Mouse (Mus musculus) embryonic fibroblast, embryonic 13.5 days (primary cell): ENCODE results near the gene Ddias. TPM values are rescaled to one million over a fixed set of nuclear protein-coding genes. Genes with fewer than 3 reads are reported as not detected.

Source experiments
- H3K27ac ChIP-seq: 2 replicates; pipeline ENCODE4 v1.5.1; 2012; ENCODE audit warnings: low read length, control low read depth, inconsistent platforms; ENCODE audit not compliant: insufficient read depth
- H3K4me1 ChIP-seq: 2 replicates; pipeline ENCODE4 v1.6.1; 2011; ENCODE audit warnings: low read length; ENCODE audit not compliant: control insufficient read depth, insufficient read depth
- H3K4me3 ChIP-seq: 2 replicates; pipeline ENCODE4 v1.5.1; 2011; ENCODE audit warnings: mild to moderate bottlenecking, control low read depth, low read length; ENCODE audit not compliant: insufficient read depth
- CTCF ChIP-seq: IDR thresholded peaks from 2 replicates; pipeline ENCODE4 v1.5.1; 2011; ENCODE audit warnings: mild to moderate bottlenecking, control low read depth, low read length, moderate library complexity, borderline replicate concordance; ENCODE audit not compliant: insufficient read depth
- POLR2A ChIP-seq: IDR thresholded peaks from 2 replicates; pipeline ENCODE4 v1.6.1; 2011; ENCODE audit warnings: low read depth, mild to moderate bottlenecking, control low read depth, low read length, moderate library complexity
- polyA plus RNA-seq: library from polyadenylated mRNA; stranded (reverse); fragments of >200 nt; gene quantifications from 2 replicates; pipeline ENCODE4 v1.2.4, GENCODE M21; 2011; ENCODE audit warnings: low read depth; ENCODE audit not compliant: missing spikeins, insufficient read length

The Ddias gene
- polyA plus RNA-seq, 1 experiment: 26.8 TPM

- TF ChIP-seq CTCF (no peak), POLR2A (no peak)
- H3K27ac ChIP-seq: no peak overlapping the region
- no peak overlapping the region for H3K4me3 ChIP-seq
- no peaks in the 10 kb centered on the region for H3K4me1 ChIP-seq
Measured at GRCm38 (mm10) chr7:92870161-92870560, 3.9 kb downstream of the Ddias start.

- no peak for TF ChIP-seq CTCF
- no peak for TF ChIP-seq POLR2A
- no peak overlapping the region for H3K4me3 ChIP-seq
- H3K4me1 ChIP-seq: no peaks in the 10 kb centered on the region
- H3K27ac ChIP-seq: no peak overlapping the region
Measured at GRCm38 (mm10) chr7:92866526-92866925, 7.5 kb downstream of the Ddias start.

GRCm38 (mm10) chr7:92848246-92848645 lies 25.8 kb downstream of the Ddias start:
- H3K4me3 ChIP-seq: no peak overlapping the region
- TF ChIP-seq CTCF (no peak), POLR2A (no peak)
- no peak overlapping the region for H3K27ac ChIP-seq
- no peaks in the 10 kb centered on the region for H3K4me1 ChIP-seq

- no peak overlapping the region for H3K27ac ChIP-seq
- TF ChIP-seq POLR2A (no peak), CTCF (no peak)
- peaks cover 3% of the 10 kb centered on the region; the same call in 1 of the 2 replicates for H3K4me1 ChIP-seq
- H3K4me3 ChIP-seq: no peak overlapping the region
Measured at GRCm38 (mm10) chr7:92842254-92842653, 31.8 kb downstream of the Ddias start.

- Histone ChIP-seq H3K4me3 (no peak overlapping the region), H3K4me1 (peaks cover 6% of the 10 kb centered on the region; the same call in 1 of the 2 replicates), H3K27ac (peak overlapping the region; percentile 76)
- TF ChIP-seq POLR2A (no peak), CTCF (no peak)
Measured at GRCm38 (mm10) chr7:92837907-92838306, 36.1 kb downstream of the Ddias start.

- Histone ChIP-seq H3K4me3 (no peak overlapping the region), H3K27ac (peak overlapping the region; percentile 76), H3K4me1 (peaks cover 6% of the 10 kb centered on the region; the same call in 1 of the 2 replicates)
- TF ChIP-seq POLR2A: no peak
- no peak for TF ChIP-seq CTCF
Measured at GRCm38 (mm10) chr7:92837226-92837625, 36.8 kb downstream of the Ddias start.

- Histone ChIP-seq H3K4me3 (no peak overlapping the region), H3K27ac (peak overlapping the region; percentile 76; the same call in 1 of the 2 replicates), H3K4me1 (peaks cover 6% of the 10 kb centered on the region; the same call in 1 of the 2 replicates)
- no peak for TF ChIP-seq POLR2A
Measured at GRCm38 (mm10) chr7:92836447-92836846, 37.6 kb downstream of the Ddias start.

- Histone ChIP-seq H3K4me1 (peaks cover 6% of the 10 kb centered on the region; the same call in 1 of the 2 replicates), H3K4me3 (no peak overlapping the region), H3K27ac (no peak overlapping the region)
- no peak for TF ChIP-seq POLR2A
- no peak for TF ChIP-seq CTCF
Measured at GRCm38 (mm10) chr7:92834391-92834790, 39.7 kb downstream of the Ddias start.

GRCm38 (mm10) chr7:92832395-92832794 lies 41.7 kb downstream of the Ddias start:
- Histone ChIP-seq H3K4me1 (peaks cover 4% of the 10 kb centered on the region; the same call in 1 of the 2 replicates), H3K27ac (no peak overlapping the region), H3K4me3 (no peak overlapping the region)
- no peak for TF ChIP-seq POLR2A
- TF ChIP-seq CTCF: no peak

- peaks cover 5% of the 10 kb centered on the region for H3K4me1 ChIP-seq
- H3K4me3 ChIP-seq: no peak overlapping the region
- TF ChIP-seq POLR2A (no peak), CTCF (no peak)
- H3K27ac ChIP-seq: no peak overlapping the region
Measured at GRCm38 (mm10) chr7:92827981-92828380, 46.1 kb downstream of the Ddias start.

- Histone ChIP-seq H3K4me3 (no peak overlapping the region), H3K4me1 (peaks cover 10% of the 10 kb centered on the region), H3K27ac (peak overlapping the region; percentile 83)
- no peak for TF ChIP-seq CTCF
- TF ChIP-seq POLR2A: no peak
Measured at GRCm38 (mm10) chr7:92826248-92826647, 47.8 kb downstream of the Ddias start.
